Mouse (Mus musculus): Measurements from ENCODE around the gene Casc4.

Casc4 gene

DNA sequence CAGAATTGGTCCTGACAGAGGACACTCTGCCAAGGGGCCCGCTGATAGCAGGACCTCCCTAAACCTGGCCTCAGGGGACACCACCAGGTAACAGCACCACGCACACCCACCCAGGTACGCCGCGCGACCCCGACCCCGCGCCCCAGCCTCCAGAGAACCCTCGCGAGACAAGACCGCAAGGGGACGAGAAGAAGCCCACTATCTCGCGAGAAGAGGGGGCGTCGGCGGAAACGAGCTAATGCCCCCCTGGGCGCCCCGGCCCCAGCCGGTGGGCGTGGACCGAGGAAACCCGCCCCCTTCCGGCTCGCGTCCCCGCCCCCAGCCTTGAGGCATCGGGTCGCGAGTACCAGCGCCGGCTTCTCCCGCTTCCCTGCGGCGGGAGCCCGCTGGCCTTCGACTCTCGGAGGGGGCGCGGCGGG lies at the start of gene Casc4:
Gene Casc4 (plus strand): TSS at position 339 of the 419 bp plus-strand sequence.
- peak; percentile 92 for DNase-seq (ENCODE audit: low read depth, low spot score)

DNA sequence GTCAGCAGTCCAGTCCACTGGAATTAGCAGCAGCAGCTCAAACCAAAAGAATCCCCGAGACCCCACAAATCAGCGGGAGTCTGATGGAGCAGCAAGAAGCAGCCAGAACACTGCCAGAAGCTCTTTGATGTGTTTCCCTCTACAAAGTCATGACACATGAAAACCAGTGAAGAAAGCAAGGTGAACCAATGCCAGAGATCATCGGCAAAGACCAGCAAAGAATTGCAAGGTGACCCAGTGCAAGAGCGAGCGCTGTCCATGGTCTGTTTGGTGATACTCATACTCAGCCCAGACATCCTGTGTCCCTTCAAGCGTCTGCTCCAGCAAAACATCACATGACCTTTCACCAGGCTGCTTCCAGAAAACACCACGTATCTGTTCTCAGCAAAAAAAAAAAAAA lies 45.0 kb upstream of the Casc4 start:
- no peak for DNase-seq (ENCODE audit: low read depth, low spot score)

DNA sequence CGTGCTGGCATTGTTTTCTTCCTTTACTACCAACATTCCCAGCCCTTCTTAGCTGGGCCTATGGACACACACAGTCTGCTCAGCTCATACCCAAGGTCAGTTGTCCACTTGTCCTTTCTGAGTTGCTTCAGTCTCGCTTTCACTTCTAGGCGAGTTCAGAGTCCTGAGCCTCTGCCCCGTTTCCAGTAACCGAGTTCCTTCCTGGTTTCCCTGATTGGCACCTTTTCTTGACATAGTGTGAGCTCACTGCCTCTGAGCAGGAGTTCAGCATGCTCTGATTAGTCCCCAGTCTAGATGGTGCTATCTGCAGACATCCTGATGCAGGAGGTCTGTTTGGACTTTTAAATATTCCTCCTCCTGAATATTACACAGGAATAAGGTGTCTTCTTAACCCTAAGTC lies 42.1 kb upstream of the Casc4 start:
- DNase-seq (ENCODE audit: low read depth, low spot score) = no peak

DNA sequence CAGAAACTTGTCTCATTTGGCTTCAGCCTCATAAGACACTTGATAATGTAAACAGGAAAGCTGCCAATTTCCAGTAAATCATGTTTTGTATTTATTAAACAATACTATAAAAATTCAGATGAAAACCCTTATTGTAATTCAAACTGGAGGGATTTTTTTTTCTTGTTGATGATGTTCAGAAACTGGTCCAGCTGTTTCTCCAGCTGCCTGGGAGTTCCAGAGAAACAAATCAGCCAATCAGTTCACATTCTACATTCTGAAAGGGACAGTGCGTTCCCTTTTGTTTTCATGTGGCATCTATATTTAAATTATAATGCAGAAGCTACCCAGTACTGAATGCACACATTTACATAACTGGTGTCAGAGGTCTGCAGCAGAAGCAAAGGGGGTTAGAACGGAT lies 40.6 kb upstream of the Casc4 start:
- no peak for DNase-seq (ENCODE audit: low read depth, low spot score)

DNA sequence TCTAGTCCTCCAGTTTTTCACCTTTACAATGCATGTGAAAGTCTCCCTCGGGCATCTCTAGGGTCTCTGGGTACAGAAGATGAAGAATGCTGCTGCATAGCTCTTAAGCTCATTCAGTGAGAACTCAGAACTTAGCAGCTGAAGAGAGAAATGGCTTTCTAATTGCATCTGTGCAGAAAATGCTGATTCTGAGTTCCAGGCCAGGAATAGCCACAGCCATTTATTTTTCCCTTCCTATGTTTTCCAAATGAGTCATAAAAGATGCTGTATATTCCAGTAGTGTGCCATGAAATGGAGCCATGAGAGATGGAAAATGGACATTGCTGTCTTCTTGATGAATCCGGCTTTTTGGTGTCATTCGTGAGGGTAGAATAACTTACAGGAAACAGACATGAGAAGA lies 38.4 kb upstream of the Casc4 start:
- no peak for DNase-seq (ENCODE audit: low read depth, low spot score)

DNA sequence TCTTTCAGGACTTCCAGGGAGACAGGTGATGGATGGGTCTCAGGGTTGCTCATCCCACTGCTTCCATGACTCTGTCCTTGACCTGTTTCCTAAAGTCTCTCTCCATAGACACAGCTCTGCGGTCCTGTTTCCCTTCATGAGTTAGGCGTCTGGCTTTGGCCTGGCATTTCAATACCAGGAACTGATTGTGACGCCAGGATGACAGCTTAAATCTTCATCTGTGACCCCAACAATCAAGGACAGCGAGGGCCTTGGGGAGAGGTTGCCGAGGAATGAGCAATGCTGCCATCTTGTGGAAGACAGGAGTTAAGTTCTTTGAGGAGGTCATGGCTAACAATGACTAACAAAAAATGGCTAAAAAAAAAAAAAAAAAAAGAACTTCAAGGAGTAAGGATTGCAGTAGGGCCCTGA lies 34.3 kb upstream of the Casc4 start:
- peak; percentile 36 for DNase-seq (ENCODE audit: low read depth, low spot score)

DNA sequence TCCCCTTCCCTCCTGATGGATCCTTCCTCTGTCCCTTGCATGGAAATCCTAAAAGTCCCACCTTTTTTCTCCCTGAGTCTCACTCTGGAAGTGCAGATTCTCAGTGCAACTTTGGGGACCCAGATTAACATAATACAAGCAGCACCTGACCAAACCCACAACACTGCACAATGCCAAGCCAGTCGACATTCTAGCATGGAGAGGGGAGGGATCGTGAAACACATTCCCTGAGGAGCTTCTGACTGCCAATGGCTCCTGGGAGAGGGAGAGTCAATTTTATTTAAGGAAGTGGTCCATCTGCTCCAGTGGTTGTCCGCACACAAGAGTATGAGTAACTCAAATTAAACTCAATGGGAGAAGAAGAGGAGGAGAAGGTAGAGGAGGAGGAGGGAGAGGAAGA lies 31.8 kb upstream of the Casc4 start:
- DNase-seq (ENCODE audit: low read depth, low spot score) = no peak

DNA sequence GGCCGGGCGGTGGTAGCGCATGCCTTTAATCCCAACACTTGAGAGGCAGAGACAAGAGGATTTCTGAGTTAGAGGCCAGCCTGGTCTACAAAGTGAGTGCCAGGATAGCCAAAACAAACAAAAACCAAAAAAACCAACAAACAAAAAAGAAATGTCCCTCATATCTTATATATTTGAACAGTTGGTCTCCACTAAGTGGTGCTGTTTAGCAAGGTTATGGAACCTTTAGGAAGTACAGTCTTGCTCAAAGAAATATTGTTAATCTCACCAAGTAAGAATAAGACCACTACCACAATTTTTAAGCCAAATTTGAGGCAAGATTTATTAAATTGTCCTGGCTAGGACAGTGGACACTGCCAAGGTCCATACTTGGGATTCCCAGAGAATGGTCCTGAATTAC lies 25.3 kb upstream of the Casc4 start:
- no peak for DNase-seq (ENCODE audit: low read depth, low spot score)

DNA sequence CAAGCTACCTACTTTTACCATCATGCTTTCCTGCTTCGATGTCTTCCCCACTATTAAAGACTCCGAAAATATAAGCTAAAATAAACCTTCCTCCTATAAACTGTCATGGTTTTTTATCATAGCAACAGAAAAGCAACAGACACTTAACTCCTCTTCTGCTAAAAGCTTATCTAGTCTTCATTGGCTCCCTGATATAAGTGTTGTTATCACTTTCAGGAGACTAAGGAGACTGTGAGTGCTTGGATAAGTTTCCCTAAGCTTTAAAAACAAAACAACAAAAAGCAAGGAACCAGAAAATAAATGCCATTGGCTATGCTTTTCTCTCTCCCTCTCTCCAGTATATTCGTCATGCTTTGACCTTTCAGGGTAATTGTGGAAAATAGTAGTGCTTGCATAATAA lies 24.5 kb upstream of the Casc4 start:
- no peak for DNase-seq (ENCODE audit: low read depth, low spot score)

DNA sequence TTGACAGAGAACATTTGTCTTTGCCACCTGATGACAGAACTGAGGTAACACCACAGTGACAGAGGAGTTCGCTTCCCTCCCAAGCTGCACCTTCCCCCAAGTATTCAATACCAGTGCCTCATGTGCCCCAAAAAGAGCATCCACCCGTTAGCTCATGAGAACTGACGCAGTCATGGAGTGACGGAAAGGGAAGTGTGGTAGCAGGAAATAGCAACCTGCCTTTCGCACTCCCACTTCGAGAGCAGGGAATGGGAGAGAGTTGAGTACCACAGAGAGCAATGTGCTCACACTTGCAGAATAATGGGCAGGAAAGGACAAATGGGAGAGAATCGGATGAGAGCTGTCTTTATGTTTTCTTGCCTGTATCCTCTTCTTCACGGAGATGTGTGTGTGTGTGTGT lies 20.7 kb upstream of the Casc4 start:
- DNase-seq (ENCODE audit: low read depth, low spot score) = no peak

DNA sequence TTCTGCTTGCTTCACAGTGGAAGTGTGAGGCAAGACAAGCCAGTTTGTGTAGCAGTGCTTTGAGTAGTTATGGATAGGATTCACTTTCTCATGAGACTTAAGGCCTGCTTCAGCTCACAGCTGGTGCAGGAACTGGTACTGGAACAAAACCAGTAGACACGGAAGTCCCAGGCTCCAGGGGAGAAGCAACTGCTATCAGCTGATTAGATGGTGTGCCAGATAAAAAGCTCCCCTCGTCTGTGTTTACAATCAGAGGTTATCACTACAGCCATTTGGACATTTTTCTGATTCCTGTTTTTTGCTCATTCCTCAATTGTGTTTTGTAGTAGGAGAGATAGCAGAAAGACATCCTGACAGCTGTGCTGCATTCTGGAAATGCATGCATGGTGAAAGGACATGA lies 14.7 kb upstream of the Casc4 start:
- no peak for DNase-seq (ENCODE audit: low read depth, low spot score)

DNA sequence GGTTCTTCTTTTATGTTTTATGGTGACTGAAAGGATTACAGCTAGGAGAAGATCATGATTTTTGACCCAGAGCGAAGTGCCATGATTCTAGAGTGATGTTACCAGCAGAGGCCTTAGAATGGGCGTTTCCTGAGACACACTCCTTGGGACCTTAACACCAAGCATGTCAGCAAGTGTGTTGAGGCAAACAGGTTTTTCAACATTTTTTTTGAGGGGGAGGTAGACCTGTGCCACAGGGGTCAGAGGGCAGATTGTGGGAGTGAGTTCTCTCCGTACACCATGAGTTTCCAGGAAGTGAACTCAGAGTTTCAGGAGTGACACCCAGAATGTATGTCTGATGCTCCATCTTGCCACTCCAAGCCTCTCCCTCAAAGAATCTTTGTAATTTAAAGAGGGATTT lies 12.8 kb upstream of the Casc4 start:
- DNase-seq (ENCODE audit: low read depth, low spot score) = no peak

DNA sequence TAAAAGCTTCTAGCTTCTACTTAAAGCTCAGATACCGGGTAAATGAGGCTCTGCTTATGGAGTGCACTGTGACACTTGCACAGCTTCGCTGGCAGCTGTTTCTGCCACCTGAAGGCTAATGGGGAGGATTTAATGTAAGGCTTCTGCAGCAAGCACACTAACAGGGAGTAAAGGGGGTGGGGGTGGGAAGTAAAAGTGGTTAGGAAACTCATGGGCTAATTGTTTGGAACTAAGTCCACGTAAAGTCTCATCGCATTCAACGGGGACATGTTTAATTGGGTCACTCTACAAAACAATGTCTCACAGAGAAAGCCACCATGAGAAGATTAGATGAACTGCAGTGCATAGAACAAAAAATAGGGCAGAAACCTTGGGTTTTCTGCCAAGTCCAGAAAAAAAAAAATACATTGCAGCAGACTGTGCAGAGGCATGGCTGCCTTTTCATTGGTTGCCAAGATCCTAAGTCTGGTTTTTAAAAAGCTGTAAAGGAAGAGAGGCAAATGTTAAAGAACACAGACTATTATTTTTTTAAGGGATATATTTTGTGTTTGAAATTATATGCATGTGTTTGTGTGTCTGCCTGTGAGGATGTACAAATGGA lies 7.3 kb upstream of the Casc4 start:
- DNase-seq (ENCODE audit: low read depth, low spot score) = no peak

DNA sequence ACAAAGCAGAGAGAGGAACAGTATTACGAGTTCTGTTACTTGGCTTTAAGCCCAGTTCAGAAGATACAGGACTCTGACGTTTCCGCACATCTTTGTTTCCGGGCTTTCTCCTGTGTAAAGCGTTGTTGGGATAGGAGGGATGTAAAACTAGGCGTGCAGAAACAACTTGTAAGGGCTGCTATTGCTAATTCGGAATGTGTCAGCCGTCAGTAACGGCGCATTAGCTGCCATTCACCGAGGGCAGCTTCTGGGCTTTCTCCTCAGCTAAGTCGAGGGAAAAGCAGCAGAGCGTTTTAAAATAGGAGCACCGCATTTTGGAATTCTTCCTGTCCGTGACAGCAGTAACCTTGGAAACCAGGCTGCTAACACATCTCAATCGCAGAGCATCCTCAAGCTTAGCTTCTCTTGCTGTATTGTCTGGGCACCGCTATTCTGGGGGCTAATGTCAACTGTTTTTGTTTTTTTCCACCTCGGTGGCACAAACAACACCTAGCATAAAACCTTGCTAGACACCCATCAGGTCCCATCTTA lies 634 bp upstream of the Casc4 start:
- peak; percentile 46 for DNase-seq (ENCODE audit: low read depth, low spot score)

DNA sequence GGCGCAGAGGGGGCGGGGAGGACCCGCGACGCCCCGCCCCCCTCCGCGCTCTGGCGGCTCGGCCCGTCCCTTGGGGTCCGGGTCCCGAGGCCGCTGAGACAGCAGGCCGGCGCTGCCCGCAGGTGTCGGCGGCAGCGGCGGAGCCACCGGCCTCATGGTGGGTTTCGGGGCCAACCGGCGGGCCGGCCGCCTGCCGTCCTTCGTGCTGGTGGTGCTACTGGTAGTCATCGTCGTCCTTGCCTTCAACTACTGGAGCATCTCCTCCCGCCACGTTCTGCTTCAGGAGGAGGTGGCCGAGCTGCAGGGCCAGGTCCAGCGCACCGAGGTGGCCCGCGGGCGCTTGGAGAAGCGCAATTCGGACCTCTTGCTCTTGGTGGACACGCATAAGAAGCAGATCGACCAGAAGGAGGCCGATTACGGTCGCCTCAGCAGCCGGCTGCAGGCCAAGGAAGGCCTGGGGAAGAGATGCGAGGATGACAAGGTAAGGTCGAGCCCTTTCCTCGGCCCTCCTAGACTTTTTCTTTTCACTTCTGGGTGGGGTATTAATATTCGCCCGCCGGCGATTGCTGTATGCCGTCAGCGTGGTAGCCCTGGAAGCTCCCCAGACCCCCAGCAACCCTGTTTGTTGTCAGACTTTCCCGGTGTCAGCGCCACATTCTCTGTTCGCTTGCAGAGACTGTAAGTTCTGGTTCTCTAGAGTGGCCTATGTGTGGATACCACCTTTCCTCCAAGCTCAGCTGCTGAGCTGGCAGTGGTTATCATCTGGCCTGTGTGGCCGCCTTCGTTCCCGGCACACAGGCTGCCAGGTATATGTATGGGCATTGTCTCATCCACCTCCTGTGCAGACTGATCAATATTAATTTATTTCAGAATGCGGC lies 520 bp downstream of the Casc4 start:
- DNase-seq (ENCODE audit: low read depth, low spot score) = no peak

DNA sequence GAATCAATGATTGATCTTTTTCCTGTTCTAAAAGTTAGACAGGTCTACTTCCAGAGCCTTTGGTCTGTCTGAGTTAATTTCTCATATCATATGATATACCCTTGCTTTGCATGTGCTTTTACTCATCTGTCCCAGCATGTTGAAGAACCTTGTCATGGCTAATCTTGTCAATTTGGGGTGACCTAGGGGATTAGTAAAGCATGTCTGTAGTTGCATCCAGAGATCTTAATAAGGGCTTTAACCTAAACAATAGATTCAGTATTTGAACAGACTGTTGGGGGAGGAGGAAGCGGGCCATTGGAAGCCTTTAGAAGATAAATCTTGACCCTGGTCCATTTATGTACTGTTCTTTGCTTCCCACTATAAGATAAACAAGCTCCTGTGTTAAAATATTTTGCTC lies 12.7 kb downstream of the Casc4 start:
- DNase-seq (ENCODE audit: low read depth, low spot score) = no peak

DNA sequence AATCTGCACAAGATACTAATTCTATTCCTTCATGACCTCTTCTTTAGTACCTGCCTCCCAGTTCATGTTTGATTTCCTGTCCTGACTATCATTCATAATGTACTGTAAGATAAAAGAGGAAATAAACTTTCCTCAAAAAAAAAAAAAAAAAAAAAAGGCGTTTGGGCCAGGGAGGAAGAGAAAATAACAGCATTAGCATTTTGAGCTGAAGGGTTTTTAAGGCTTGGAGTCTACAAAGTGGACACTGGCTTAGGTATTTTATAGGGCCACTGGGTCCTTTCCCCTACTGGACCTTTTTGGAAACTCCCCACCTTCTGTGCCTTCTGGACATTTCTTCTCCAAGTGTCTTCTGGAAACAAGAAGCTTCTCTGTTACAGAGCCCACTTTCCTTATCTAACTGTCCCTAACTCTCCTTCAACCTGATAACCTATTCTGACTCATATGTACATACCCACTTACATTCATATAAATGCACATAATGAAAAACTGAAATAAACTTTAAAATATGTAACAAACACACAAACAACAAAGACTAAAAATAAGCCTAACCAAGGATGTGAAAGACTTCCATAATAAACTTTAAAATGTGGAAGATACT lies 18.8 kb downstream of the Casc4 start:
- no peak for DNase-seq (ENCODE audit: low read depth, low spot score)

DNA sequence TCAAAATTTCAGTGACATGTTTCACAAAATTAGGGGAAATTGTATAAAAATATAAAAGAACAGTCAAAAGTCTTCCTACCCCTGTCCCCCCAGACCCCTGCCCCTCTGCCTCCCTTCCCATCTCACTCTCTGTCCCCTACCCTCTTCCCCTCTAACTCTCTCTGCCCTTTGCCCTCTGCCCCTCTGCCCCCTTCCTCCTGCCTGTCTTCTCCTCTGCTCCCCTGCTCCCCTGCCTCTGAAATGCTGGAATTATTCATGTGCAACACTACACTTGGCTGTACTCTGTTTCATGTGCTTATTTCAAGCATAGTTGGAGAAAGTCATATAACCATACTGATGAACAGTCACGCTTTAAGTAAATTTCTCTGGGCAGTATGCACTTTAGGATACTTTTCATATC lies 19.6 kb downstream of the Casc4 start:
- DNase-seq (ENCODE audit: low read depth, low spot score) = no peak

DNA sequence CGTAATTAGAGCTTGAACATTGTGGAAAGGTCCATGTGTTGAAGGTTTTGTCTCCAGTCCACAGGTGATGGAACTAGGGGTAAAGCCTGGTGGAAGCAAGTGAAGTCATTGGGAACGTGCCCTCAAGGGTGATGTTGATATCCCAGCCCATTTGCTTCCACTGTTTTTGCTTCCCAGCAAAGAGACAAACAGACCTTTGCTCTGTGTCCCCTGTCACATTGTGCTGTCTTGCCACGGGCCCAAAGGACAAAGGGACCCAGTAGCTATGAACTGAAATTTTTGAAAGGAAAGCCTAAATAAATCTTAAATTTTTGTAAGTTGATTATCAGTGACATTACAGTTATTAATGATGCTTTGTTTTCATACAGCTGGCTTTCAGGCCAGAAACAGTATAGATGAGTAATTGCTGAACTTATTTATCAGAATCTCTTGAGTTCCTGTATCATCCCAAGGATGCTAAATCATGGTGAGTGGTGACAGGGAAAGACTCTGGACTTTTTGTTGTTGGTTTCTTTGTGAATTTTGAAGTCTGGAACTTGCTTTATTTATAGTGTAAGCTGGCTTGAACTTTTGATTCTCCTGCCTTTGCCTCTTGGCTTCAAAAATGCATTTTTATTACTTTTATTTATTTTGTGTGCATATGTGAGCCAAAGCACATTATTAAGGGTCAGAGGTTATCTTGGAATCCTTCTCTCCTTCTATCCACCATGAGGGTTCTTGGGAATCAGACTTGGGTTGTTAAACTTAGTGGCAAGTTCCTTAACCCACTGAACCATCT lies 22.1 kb downstream of the Casc4 start:
- no peak for DNase-seq (ENCODE audit: low read depth, low spot score)

DNA sequence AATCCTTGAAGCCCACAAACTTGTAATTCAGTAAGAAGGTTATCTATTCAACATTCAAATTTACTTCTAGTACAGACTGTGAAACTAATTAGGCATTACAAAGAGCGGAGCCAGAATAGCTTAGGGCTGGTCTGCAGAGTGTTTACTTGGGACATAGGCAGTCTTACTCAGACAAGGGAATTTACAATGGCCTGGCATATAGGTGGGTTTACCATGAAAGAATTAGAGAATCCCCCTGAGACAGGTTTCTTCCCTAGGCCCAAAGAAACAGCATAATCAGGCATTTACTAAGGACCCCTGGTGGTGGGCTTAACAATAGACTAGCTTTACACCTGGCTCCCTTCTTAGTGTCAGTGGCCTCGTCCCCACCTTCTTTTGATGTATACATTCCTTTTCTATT lies 28.5 kb downstream of the Casc4 start:
- DNase-seq (ENCODE audit: low read depth, low spot score) = no peak

DNA sequence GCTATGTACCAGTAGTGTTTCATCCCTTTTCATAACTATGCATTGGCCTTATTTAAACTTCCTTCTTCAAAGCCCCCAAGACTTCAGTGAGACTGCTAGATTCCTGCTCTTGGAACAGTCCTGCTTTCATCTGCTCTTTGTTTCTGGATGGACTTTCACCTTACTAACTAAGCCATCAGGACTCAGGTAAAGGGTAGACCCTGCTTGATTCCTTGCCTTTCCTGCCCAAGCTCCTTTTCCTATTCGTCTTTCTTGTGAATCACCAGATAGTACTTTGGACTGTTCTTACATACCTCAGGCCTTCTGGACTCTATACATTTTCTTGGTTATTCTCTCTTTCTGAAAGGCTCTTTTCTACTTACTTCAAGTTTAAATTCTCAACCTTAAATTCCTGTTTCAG lies 30.1 kb downstream of the Casc4 start:
- DNase-seq (ENCODE audit: low read depth, low spot score) = no peak

DNA sequence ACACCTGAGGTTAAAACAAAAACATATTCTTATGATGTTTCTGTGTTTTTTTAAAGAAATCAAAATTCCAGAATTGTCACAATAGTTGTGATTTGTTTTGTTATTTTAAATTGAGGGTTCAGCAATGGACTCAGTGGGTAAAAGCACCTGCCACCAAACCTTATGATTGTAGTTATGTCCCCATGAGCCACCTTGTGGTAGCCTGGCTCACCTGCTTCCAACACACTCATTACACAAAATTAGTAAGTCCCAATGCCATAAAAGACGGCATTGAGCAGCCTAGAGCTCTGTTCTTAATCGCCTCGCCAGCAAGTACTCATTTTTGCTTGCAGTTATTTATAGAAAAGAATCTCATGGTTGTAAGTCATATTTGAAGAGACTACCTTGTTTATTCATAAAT lies 43.2 kb downstream of the Casc4 start:
- DNase-seq (ENCODE audit: low read depth, low spot score) = no peak
